Mouse (Mus musculus) neural tube, embryonic 11.5 days (tissue): ENCODE data around the gene Ap1g2. TPM values are rescaled to one million over a fixed set of nuclear protein-coding genes. Genes with fewer than 3 reads are reported as not detected.
A peak's percentile ranks its signal among the peaks of the same experiment; 100 is the strongest.

Experiments used
- ATAC-seq: fragments of 200-750 bp; cut with Nextera tagmentation; 2 replicates; pipeline ENCODE4 v1.8.0; 2017; ENCODE audit warnings: moderate number of reproducible peaks, mild to moderate bottlenecking, moderate TSS enrichment, moderate library complexity; ENCODE audit not compliant: insufficient read depth, low FRiP score, low TSS enrichment
- DNase-seq: peaks from one replicate; pipeline ENCODE4 v3.0.0-alpha.2; 2015; ENCODE audit warnings: low spot score
- H3K27ac ChIP-seq: fragments of 300-500 bp; sonication (generic); 2 replicates; pipeline ENCODE4 v1.5.1; 2014; ENCODE audit warnings: low read depth, mild to moderate bottlenecking, low read length
- H3K27me3 ChIP-seq: fragments of 300-500 bp; sonication (generic); 2 replicates; pipeline ENCODE4 v1.6.1; 2014; ENCODE audit warnings: mild to moderate bottlenecking, low read length, mixed read lengths; ENCODE audit not compliant: control insufficient read depth, insufficient read depth
- H3K36me3 ChIP-seq: fragments of 300-500 bp; sonication (generic); 2 replicates; pipeline ENCODE4 v1.6.1; 2014; ENCODE audit warnings: mild to moderate bottlenecking, low read length, moderate library complexity, mixed read lengths; ENCODE audit not compliant: control insufficient read depth, insufficient read depth
- H3K4me1 ChIP-seq: fragments of 300-500 bp; sonication (generic); 2 replicates; pipeline ENCODE4 v1.6.1; 2014; ENCODE audit warnings: low read length, mixed read lengths; ENCODE audit not compliant: control insufficient read depth, insufficient read depth
- H3K4me2 ChIP-seq: fragments of 300-500 bp; sonication (generic); 2 replicates; pipeline ENCODE4 v1.6.1; 2014; ENCODE audit warnings: low read depth, mild to moderate bottlenecking, moderate library complexity
- H3K4me3 ChIP-seq: fragments of 300-500 bp; sonication (generic); 2 replicates; pipeline ENCODE4 v1.5.1; 2014; ENCODE audit warnings: low read depth, low read length
- H3K9ac ChIP-seq: fragments of 300-500 bp; sonication (generic); 2 replicates; pipeline ENCODE4 v1.6.1; 2014; ENCODE audit warnings: mild to moderate bottlenecking, low read length
- H3K9me3 ChIP-seq: fragments of 300-500 bp; sonication (generic); 2 replicates; pipeline ENCODE4 v1.6.1; 2016; ENCODE audit warnings: low read length; ENCODE audit not compliant: control insufficient read depth
- WGBS: fragments of 180-500 bp; shearing (Covaris S2); extraction: QIAGEN DNeasy Blood & Tissue Kit; methylation state at CpG from one replicate; pipeline ENCODE4 v1.1.7; 2014; 5-methylcytosine and 5-hydroxymethylcytosine counted together
- polyA plus RNA-seq: library from polyadenylated mRNA; unstranded; fragments of >200 nt; fragmentation: Nextera tagmentation; extraction: Ambion mirVana; gene quantifications from 2 replicates; pipeline ENCODE4 v1.2.1, GENCODE M21; 2014

The Ap1g2 gene
- polyA plus RNA-seq, 1 experiment from 2014 or later: 6.8 TPM

DNA sequence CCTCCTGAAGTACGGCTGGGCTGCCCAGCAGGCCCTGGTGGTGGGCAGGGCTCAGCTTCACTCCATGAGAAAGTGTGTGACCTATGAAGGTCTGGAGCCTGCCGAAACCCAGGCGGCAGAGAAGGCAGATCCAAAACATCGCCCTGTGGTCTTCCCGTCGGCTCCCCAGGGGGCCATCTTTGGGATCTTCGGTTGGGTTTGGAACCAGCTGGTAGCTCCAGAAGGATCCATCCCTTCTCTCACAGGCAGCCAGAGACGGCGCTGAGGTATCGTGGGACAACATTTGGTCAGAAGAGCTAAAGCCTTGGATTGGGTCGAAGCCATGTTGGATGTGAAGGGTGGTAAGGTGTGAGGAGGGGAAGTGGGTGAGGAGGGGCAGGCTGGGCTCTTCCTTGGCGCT lies 32.0 kb downstream of the Ap1g2 start:
- H3K9ac ChIP-seq: no peak overlapping the region
- H3K36me3 ChIP-seq: 0 out of 2 replicates have a peak, but pooled peaks cover 4% of the 10 kb centered on the region
- no peak overlapping the region for H3K27ac ChIP-seq
- 88% methylated on average over 12 of the region's 12 CpGs for WGBS
- no peak overlapping the region for H3K4me2 ChIP-seq
- H3K9me3 ChIP-seq: no peaks in the 10 kb centered on the region
- H3K4me3 ChIP-seq: no peak overlapping the region
- DNase-seq (no peak), ATAC-seq (no peak)
- H3K27me3 ChIP-seq: no peaks in the 10 kb centered on the region
- peaks cover 13% of the 10 kb centered on the region for H3K4me1 ChIP-seq

DNA sequence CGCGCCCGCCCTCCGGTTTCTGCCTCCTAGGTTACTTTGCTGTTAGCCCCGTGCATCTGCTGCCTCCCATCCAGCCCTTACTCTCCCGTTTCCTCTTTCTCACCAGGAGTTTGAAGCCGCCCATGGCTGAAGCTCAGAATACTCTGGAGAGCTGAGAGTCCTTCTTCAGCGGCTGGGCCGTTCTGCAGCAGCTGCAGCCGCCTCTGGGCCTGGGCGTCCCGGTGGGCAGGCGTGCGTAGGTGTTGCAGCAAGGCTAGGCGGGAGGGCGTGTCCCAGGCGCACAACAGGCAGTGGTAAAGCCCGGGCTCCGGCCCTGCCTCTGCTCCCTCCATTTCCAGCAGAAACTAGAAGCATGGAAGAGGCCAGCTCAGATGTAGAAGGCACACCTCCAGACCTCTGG lies 34.6 kb downstream of the Ap1g2 start:
- Histone ChIP-seq H3K27me3 (no peaks in the 10 kb centered on the region), H3K9ac (no peak overlapping the region), H3K36me3 (peaks cover 4% of the 10 kb centered on the region), H3K4me2 (no peak overlapping the region), H3K4me1 (no peaks in the 10 kb centered on the region), H3K27ac (no peak overlapping the region), H3K9me3 (no peaks in the 10 kb centered on the region), H3K4me3 (no peak overlapping the region)
- DNase-seq (no peak), ATAC-seq (no peak)
- WGBS: 19% methylated on average over 19 of the region's 19 CpGs

DNA sequence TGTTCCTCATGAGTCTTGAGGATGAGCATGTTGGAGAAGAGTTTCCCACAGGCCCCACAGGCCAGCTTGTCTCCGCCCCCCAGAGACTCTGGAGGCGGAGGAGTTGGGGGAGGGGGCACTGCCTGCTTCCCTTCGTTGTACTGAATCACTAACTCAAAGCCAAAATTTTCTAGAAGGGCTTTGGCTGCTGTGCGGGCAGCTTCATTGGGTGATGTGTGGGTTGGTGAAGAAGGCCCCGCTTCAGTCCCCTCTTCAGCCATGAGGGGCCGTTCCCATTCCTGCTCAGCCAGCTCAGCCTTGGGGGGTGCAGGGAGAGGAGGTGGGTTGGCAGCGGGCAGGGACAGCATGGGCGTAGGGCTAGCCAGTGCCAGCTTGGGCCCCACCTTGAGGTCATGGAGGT lies 40.4 kb downstream of the Ap1g2 start:
- Histone ChIP-seq H3K4me3 (no peak overlapping the region), H3K9me3 (no peaks in the 10 kb centered on the region), H3K9ac (no peak overlapping the region), H3K4me1 (peaks cover 14% of the 10 kb centered on the region), H3K27ac (no peak overlapping the region), H3K36me3 (peaks cover 4% of the 10 kb centered on the region), H3K4me2 (no peak overlapping the region), H3K27me3 (no peaks in the 10 kb centered on the region; the same call in 1 of the 2 replicates)
- DNase-seq: no peak
- no peak for ATAC-seq
- 93% methylated on average over 8 of the region's 8 CpGs for whole genome bisulfite sequencing

DNA sequence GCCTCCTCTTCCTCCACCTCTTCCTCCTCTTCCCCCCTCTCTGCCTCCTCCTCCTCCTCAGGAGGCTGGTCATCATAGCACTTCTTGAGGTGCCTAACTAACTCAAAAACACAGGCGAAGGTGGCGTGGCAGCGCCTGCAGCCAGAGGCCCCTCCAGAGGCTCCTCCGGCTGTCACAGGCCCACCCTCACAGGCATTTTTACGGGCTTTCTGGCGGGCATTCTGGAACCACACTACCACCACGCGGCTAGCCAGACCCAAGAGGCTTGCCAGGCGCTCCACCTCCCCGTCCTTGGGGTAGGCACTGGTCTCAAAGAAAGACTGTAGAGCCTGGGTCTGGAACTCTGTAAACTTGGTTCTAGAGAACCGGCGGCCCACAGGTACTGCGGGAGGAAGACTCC lies 41.0 kb downstream of the Ap1g2 start:
- ATAC-seq: no peak
- H3K27me3 ChIP-seq: no peaks in the 10 kb centered on the region; the same call in 1 of the 2 replicates
- DNase-seq: no peak
- WGBS: 84% methylated on average over 13 of the region's 13 CpGs
- peaks cover 14% of the 10 kb centered on the region for H3K4me1 ChIP-seq
- H3K36me3 ChIP-seq: peaks cover 4% of the 10 kb centered on the region
- no peak overlapping the region for H3K4me2 ChIP-seq
- no peak overlapping the region for H3K4me3 ChIP-seq
- H3K9me3 ChIP-seq: no peaks in the 10 kb centered on the region
- no peak overlapping the region for H3K9ac ChIP-seq
- H3K27ac ChIP-seq: no peak overlapping the region

DNA sequence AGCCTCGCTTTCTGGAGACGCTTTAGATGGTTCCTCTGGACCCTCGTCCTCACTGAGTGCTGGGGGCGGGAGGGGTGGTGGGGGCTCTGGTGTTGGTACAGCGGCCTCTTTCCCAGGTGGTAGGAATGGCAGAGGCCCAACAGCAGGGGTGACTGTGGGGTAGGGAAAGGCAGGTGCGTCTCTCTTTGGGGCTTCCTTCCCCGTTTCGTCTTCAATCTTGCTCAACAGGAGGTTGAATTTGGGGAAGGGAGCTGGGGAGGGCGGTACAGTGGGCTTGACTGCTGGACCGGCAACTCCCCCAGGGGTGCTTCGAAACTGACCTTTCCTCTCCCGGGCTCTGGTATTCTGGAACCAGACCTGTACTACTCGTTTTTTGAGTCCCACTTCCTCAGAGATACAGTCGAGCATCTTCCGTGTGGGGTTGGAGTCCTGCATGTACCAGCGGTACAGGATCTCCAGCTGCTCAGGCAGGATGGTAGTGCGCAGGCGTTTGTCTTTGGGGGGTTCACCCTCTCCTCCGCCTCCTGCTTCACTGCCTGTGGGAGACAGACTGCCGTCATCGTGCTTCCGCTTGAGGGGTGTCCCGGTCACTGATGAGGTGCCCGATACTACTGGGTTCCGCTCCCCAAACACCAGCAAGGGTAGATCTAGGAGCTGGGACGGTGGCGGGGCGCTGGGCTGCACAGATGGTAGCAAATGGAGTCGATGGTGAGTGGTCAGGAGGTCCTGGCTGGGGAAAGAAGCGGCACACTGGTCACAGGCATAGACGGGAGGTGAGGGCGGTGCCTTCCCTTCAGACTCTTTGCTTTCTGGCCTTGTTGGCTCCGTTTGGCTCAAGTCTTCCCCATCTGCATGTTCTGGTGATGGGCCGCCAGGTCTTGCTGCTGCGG lies 41.7 kb downstream of the Ap1g2 start:
- H3K9me3 ChIP-seq: no peaks in the 10 kb centered on the region
- H3K27ac ChIP-seq: no peak overlapping the region
- ATAC-seq (no peak), DNase-seq (no peak)
- no peaks in the 10 kb centered on the region; the same call in 1 of the 2 replicates for H3K27me3 ChIP-seq
- H3K9ac ChIP-seq: no peak overlapping the region
- H3K36me3 ChIP-seq: peaks cover 4% of the 10 kb centered on the region
- 79% methylated on average over 35 of the region's 35 CpGs for WGBS
- H3K4me1 ChIP-seq: peaks cover 14% of the 10 kb centered on the region
- no peak overlapping the region for H3K4me3 ChIP-seq
- H3K4me2 ChIP-seq: no peak overlapping the region

DNA sequence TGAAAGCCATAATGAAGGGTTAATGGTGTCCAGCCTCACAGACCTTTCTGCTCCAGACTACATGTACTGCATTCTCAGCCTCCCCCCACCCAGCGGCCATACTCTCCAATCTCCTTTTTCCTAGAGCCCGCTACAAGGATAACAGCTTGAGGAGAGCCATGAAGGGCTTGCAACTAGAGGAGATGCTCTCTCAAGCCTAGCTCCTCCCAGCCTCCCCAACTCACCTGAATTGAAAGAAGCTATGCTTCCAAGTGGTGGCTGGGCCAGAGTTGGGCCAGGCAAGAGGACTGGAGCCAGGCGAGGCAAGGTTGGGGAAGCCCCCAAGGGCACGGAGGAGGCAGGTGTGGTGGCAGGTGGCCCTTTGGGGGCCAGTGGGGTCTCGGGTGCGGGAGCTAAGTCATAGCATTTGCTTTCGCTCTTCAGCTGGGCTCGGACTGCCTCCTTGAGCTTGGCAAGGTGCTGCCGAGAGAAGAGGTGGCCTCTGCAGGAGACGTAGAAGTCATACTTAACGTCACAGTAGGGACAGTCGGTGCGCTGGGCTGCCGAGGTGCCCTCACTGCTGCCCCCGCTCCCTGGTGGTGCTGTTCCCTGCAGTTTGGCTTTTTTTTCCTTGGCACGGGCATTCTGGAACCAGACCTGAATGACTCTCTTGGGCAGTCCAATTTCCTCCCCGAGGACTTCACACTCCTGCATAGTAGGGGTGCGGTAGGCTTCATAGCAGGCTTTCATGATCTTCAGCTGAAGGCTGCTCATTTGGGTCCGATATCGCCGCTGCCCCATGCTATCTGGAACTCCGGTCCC lies 42.6 kb downstream of the Ap1g2 start:
- H3K4me1 ChIP-seq: peaks cover 14% of the 10 kb centered on the region
- H3K27ac ChIP-seq: no peak overlapping the region
- H3K4me3 ChIP-seq: no peak overlapping the region
- H3K36me3 ChIP-seq: peaks cover 4% of the 10 kb centered on the region; the same call in 1 of the 2 replicates
- DNase-seq (no peak), ATAC-seq (no peak)
- H3K9me3 ChIP-seq: no peaks in the 10 kb centered on the region
- H3K27me3 ChIP-seq: no peaks in the 10 kb centered on the region; the same call in 1 of the 2 replicates
- no peak overlapping the region for H3K4me2 ChIP-seq
- H3K9ac ChIP-seq: no peak overlapping the region; the same call in 1 of the 2 replicates
- WGBS: 86% methylated on average over 22 of the region's 22 CpGs

DNA sequence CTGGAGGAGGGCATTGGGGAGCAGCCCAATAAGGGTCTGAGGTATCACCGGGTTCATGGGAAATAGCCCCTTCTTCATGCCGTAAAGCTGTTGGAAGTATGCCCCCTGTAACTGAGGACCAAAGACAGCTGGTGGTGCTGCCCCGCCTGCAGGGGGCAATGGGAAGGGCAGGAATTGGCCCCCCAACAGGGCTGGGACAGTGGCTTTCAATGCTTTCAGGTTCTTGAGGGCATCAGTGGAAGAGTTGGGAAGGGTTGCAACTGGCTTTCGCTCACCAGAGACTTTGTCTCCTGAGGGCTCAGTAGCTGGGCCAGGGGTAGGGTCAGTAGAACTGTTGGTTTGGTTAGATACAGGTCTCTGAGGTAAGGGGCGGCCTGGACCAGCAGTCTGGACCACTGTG lies 43.3 kb downstream of the Ap1g2 start:
- no peak overlapping the region for H3K27ac ChIP-seq
- ATAC-seq: no peak
- peaks cover 4% of the 10 kb centered on the region; the same call in 1 of the 2 replicates for H3K36me3 ChIP-seq
- 83% methylated on average over 5 of the region's 5 CpGs for WGBS
- DNase-seq: no peak
- H3K4me3 ChIP-seq: no peak overlapping the region
- H3K4me1 ChIP-seq: peaks cover 14% of the 10 kb centered on the region
- H3K27me3 ChIP-seq: no peaks in the 10 kb centered on the region; the same call in 1 of the 2 replicates
- H3K9me3 ChIP-seq: no peaks in the 10 kb centered on the region
- no peak overlapping the region; the same call in 1 of the 2 replicates for H3K4me2 ChIP-seq
- H3K9ac ChIP-seq: no peak overlapping the region

DNA sequence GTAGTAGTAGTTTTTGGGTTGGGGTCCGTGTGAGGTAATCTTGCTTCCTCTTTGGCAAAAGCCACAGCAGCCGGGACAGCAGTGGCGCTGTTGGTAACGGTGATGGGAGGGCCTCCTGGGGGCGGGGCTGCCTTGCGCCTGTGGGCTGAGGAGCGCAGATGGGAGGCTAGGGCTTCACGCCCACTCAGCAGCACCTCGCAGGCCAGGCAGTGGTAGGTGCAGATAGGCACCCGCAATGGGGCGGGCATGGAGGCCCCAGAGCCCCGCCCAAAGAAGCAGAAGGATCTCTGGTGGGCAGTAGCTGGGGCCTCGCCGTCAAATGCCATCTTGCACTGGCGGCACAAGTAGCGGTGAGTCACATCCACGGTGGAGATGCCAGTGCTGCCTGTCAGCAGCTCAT lies 43.8 kb downstream of the Ap1g2 start:
- Histone ChIP-seq H3K4me2 (peak overlapping the region; percentile 14; the same call in 1 of the 2 replicates), H3K36me3 (peaks cover 4% of the 10 kb centered on the region; the same call in 1 of the 2 replicates), H3K9ac (no peak overlapping the region), H3K4me3 (no peak overlapping the region), H3K9me3 (no peaks in the 10 kb centered on the region), H3K27me3 (no peaks in the 10 kb centered on the region; the same call in 1 of the 2 replicates), H3K4me1 (peaks cover 14% of the 10 kb centered on the region), H3K27ac (no peak overlapping the region)
- DNase-seq (peak; percentile 44), ATAC-seq (no peak; the same call in 1 of the 2 replicates)
- WGBS: 17% methylated on average over 17 of the region's 17 CpGs
